Mouse (Mus musculus) kidney, adult 2 months (tissue): ENCODE results near the gene Ccdc148. TPM values are rescaled to one million over a fixed set of nuclear protein-coding genes. Genes with fewer than 3 reads are reported as not detected.
A peak's percentile ranks its signal among the peaks of the same experiment; 100 is the strongest.

ENCODE experiments used
- DNase-seq: peaks from one replicate; pipeline ENCODE4 v3.0.0; 2021
- H3K27ac ChIP-seq: fragments of 200-500 bp; 2 replicates; pipeline ENCODE4 v1.5.1; 2012; ENCODE audit warnings: low read depth, low read length, control low read depth, inconsistent platforms; ENCODE audit not compliant: insufficient read depth
- H3K27me3 ChIP-seq: fragments of 200-500 bp; replicated peaks from 2 replicates; pipeline ENCODE4 v1.6.1; 2012; ENCODE audit warnings: mild to moderate bottlenecking, moderate library complexity, low read length, inconsistent platforms; ENCODE audit not compliant: control insufficient read depth, insufficient read depth
- H3K36me3 ChIP-seq: fragments of 200-500 bp; 2 replicates; pipeline ENCODE4 v1.6.1; 2012; ENCODE audit warnings: mild to moderate bottlenecking, moderate library complexity, low read length, inconsistent platforms; ENCODE audit not compliant: control insufficient read depth, insufficient read depth
- H3K4me1 ChIP-seq: fragments of 200-500 bp; 2 replicates; pipeline ENCODE4 v1.6.1; 2011; ENCODE audit warnings: low read length; ENCODE audit not compliant: control insufficient read depth, insufficient read depth
- H3K4me3 ChIP-seq: fragments of 200-500 bp; 2 replicates; pipeline ENCODE4 v1.5.1; 2011; ENCODE audit warnings: mild to moderate bottlenecking, low read depth, low read length, control low read depth; ENCODE audit not compliant: insufficient read depth
- CTCF ChIP-seq: fragments of 200-500 bp; conservative IDR thresholded peaks from 2 replicates; pipeline ENCODE4 v1.5.1; 2011; ENCODE audit warnings: low read depth, mild to moderate bottlenecking, control low read depth, low read length, moderate library complexity, mixed read lengths; ENCODE audit not compliant: insufficient read depth, insufficient read length
- POLR2A ChIP-seq: fragments of 200-500 bp; IDR thresholded peaks from one replicate; pipeline ENCODE4 v1.6.1; 2011; ENCODE audit warnings: low read depth, low read length, control low read depth
- WGBS: fragments of 180-500 bp; shearing (Covaris S2); methylation state at CpG from one replicate; pipeline ENCODE4 v1.1.7; 2018; 5-methylcytosine and 5-hydroxymethylcytosine counted together
- polyA plus RNA-seq: library from polyadenylated mRNA; depleted of rRNA; stranded (reverse); fragments of >200 nt; gene quantifications from 2 replicates; pipeline ENCODE4 v1.2.3, GENCODE M21; 2012

The Ccdc148 gene
- polyA plus RNA-seq, 1 experiment, result 1.0 TPM

GRCm38 (mm10) chr2:59189661-59190185 lies 29.2 kb upstream of the Ccdc148 start:
- TF ChIP-seq CTCF (no peak), POLR2A (no peak)
- H3K4me1 ChIP-seq, result peaks cover 40% of the 10 kb centered on the region
- peak overlapping the region; percentile 74 for H3K27ac ChIP-seq
- WGBS, result 25% methylated on average over 5 of the region's 5 CpGs
- peak; percentile 52 for DNase-seq
- no peak overlapping the region for H3K4me3 ChIP-seq
- no peaks in the 10 kb centered on the region for H3K27me3 ChIP-seq
- H3K36me3 ChIP-seq, result no peaks in the 10 kb centered on the region; the same call in 1 of the 2 replicates

GRCm38 (mm10) chr2:59188306-59188705 lies 27.8 kb upstream of the Ccdc148 start:
- 84% methylated on average over 8 of the region's 8 CpGs for WGBS

GRCm38 (mm10) chr2:59186966-59187365 lies 26.5 kb upstream of the Ccdc148 start:
- no peak for DNase-seq
- no peaks in the 10 kb centered on the region; the same call in 1 of the 2 replicates for H3K36me3 ChIP-seq
- WGBS, result 89% methylated on average over 6 of the region's 6 CpGs
- peak overlapping the region; percentile 74 for H3K27ac ChIP-seq
- no peak overlapping the region for H3K4me3 ChIP-seq
- TF ChIP-seq CTCF (no peak), POLR2A (no peak)
- no peaks in the 10 kb centered on the region for H3K27me3 ChIP-seq
- H3K4me1 ChIP-seq, result peaks cover 38% of the 10 kb centered on the region

More at GRCm38 (mm10) chr2:59188306-59188705, 27.8 kb upstream of the Ccdc148 start:
- Histone ChIP-seq H3K36me3 (no peaks in the 10 kb centered on the region; the same call in 1 of the 2 replicates), H3K4me3 (no peak overlapping the region), H3K4me1 (peaks cover 39% of the 10 kb centered on the region), H3K27ac (no peak overlapping the region), H3K27me3 (no peaks in the 10 kb centered on the region)
- no peak for DNase-seq
- TF ChIP-seq CTCF (no peak), POLR2A (no peak)

- 44% methylated on average over 8 of the region's 8 CpGs for WGBS
Measured at GRCm38 (mm10) chr2:59186122-59186521, 25.6 kb upstream of the Ccdc148 start.

GRCm38 (mm10) chr2:59184107-59185064 lies 23.9 kb upstream of the Ccdc148 start:
- no peak overlapping the region for H3K4me3 ChIP-seq
- no peak for TF ChIP-seq POLR2A
- no peak for TF ChIP-seq CTCF
- H3K27ac ChIP-seq, result peak overlapping the region; percentile 61
- WGBS, result 69% methylated on average over 11 of the region's 11 CpGs
- no peaks in the 10 kb centered on the region; the same call in 1 of the 2 replicates for H3K36me3 ChIP-seq
- peaks cover 38% of the 10 kb centered on the region for H3K4me1 ChIP-seq
- DNase-seq, result peak; percentile 61
- H3K27me3 ChIP-seq, result no peaks in the 10 kb centered on the region

More at GRCm38 (mm10) chr2:59186122-59186521, 25.6 kb upstream of the Ccdc148 start:
- peak; percentile 94 for DNase-seq
- Histone ChIP-seq H3K27me3 (no peaks in the 10 kb centered on the region), H3K4me3 (no peak overlapping the region), H3K27ac (peak overlapping the region; percentile 63), H3K36me3 (no peaks in the 10 kb centered on the region; the same call in 1 of the 2 replicates), H3K4me1 (peaks cover 37% of the 10 kb centered on the region)
- TF ChIP-seq POLR2A (no peak), CTCF (no peak)

GRCm38 (mm10) chr2:59183541-59183940 lies 23.1 kb upstream of the Ccdc148 start:
- no peak for TF ChIP-seq CTCF
- no peak for TF ChIP-seq POLR2A
- H3K27me3 ChIP-seq, result no peaks in the 10 kb centered on the region
- 55% methylated on average over 4 of the region's 4 CpGs for WGBS
- peak; percentile 67 for DNase-seq
- H3K27ac ChIP-seq, result no peak overlapping the region
- H3K4me3 ChIP-seq, result no peak overlapping the region
- H3K4me1 ChIP-seq, result peaks cover 42% of the 10 kb centered on the region
- no peaks in the 10 kb centered on the region; the same call in 1 of the 2 replicates for H3K36me3 ChIP-seq
